Mouse (Mus musculus): ENCODE results near the gene Dlx3. TPM values are rescaled to one million over a fixed set of nuclear protein-coding genes. Genes with fewer than 3 reads are reported as not detected.

The Dlx3 gene
- 3.0 and 3.9 TPM in 2 replicates for polyA plus RNA-seq (2015; fragmentation: Nextera tagmentation; extraction: Ambion mirVana)

DNA sequence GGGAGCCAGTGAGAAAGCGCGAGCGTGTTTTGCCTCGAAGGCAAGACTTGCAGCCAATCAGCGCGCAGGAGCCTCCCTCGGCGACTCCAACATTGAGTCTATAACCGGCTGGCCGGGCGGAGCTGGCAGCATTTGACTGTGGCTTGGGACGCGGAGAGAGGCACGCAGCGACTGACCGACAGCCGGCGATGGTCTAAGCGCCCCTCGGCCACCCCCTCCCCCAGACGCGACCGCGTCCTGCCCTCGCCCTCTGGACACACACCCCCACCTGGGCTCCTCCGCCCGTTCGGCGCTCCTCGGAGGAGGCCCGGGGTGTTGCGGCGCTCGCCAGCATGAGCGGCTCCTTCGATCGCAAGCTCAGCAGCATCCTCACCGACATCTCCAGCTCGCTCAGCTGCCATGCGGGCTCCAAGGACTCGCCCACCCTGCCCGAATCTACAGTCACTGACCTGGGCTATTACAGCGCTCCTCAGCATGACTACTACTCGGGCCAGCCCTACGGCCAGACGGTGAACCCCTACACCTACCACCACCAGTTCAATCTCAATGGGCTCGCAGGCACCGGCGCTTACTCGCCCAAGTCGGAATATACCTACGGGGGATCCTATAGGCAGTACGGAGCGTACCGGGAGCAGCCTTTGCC lies at the start of gene Dlx3:
Dlx3 (plus strand) TSS at position 130 of the 643 bp plus-strand sequence.
- ATAC-seq (ENCODE audit: insufficient read depth, low FRiP score), result peak; percentile 42
- H3K27me3 ChIP-seq (ENCODE audit: control insufficient read depth, insufficient read depth, low read length), result peaks cover 53% of the 10 kb centered on the region

GRCm38 (mm10) chr11:95070140-95071107 lies 49.5 kb upstream of the Dlx3 start:
- Histone ChIP-seq H3K4me2 (ENCODE audit: low read depth, low read length) (peak overlapping the region; percentile 22; the same call in 1 of the 2 replicates), H3K4me3 (replicated peaks; ENCODE audit: low read length) (no peak overlapping the region), H3K9me3 (replicated peaks; ENCODE audit: control insufficient read depth, low read length) (no peaks in the 10 kb centered on the region), H3K27me3 (ENCODE audit: control insufficient read depth, insufficient read depth, low read length) (no peaks in the 10 kb centered on the region), H3K27ac (ENCODE audit: low read length) (peak overlapping the region; percentile 91), H3K36me3 (ENCODE audit: control insufficient read depth, insufficient read depth, low read length) (no peaks in the 10 kb centered on the region), H3K9ac (ENCODE audit: low read length) (peak overlapping the region; percentile 44; the same call in 1 of the 2 replicates), H3K4me1 (ENCODE audit: control insufficient read depth, insufficient read depth, low read length) (peaks cover 60% of the 10 kb centered on the region)
- peak; percentile 42; the same call in 1 of the 2 replicates for ATAC-seq (ENCODE audit: insufficient read depth, low FRiP score)
- WGBS, result 59% methylated on average over 8 of the region's 8 CpGs

More for the DNA sequence above, at the start of gene Dlx3:
- Histone ChIP-seq H3K27ac (ENCODE audit: low read length) (no peak within 1 kb of the TSS), H3K4me1 (ENCODE audit: control insufficient read depth, insufficient read depth, low read length) (peaks cover 8% of the 10 kb centered on the region; the same call in 1 of the 2 replicates), H3K4me3 (replicated peaks; ENCODE audit: low read length) (peak within 1 kb of the TSS; percentile 41), H3K9me3 (replicated peaks; ENCODE audit: control insufficient read depth, low read length) (no peaks in the 10 kb centered on the region), H3K36me3 (ENCODE audit: control insufficient read depth, insufficient read depth, low read length) (no peaks in the 10 kb centered on the region), H3K9ac (ENCODE audit: low read length) (peak within 1 kb of the TSS; percentile 55), H3K4me2 (ENCODE audit: low read depth, low read length) (peak within 1 kb of the TSS; percentile 50)
- 1% methylated on average over 51 of the region's 55 CpGs for WGBS

- no peak overlapping the region for H3K4me2 ChIP-seq (ENCODE audit: low read depth, low read length)
- no peak overlapping the region for H3K9ac ChIP-seq (ENCODE audit: low read length)
- ATAC-seq (ENCODE audit: insufficient read depth, low FRiP score), result peak; percentile 45; the same call in 1 of the 2 replicates
- H3K4me3 ChIP-seq (replicated peaks; ENCODE audit: low read length), result no peak overlapping the region
- H3K27me3 ChIP-seq (ENCODE audit: control insufficient read depth, insufficient read depth, low read length), result no peaks in the 10 kb centered on the region
- no peaks in the 10 kb centered on the region for H3K36me3 ChIP-seq (ENCODE audit: control insufficient read depth, insufficient read depth, low read length)
- H3K4me1 ChIP-seq (ENCODE audit: control insufficient read depth, insufficient read depth, low read length), result peaks cover 61% of the 10 kb centered on the region
- no peaks in the 10 kb centered on the region for H3K9me3 ChIP-seq (replicated peaks; ENCODE audit: control insufficient read depth, low read length)
- WGBS, result 34% methylated on average over 7 of the region's 7 CpGs
- peak overlapping the region; percentile 91 for H3K27ac ChIP-seq (ENCODE audit: low read length)
These were observed 48.7 kb upstream of the Dlx3 start for GRCm38 (mm10) chr11:95071266-95071665.

GRCm38 (mm10) chr11:95072136-95072535 lies 47.8 kb upstream of the Dlx3 start:
- Histone ChIP-seq H3K9me3 (replicated peaks; ENCODE audit: control insufficient read depth, low read length) (no peaks in the 10 kb centered on the region), H3K4me2 (ENCODE audit: low read depth, low read length) (0 out of 2 replicates have a peak overlapping the region, but pooled peaks have one; percentile 3), H3K4me3 (replicated peaks; ENCODE audit: low read length) (no peak overlapping the region), H3K36me3 (ENCODE audit: control insufficient read depth, insufficient read depth, low read length) (no peaks in the 10 kb centered on the region), H3K27ac (ENCODE audit: low read length) (peak overlapping the region; percentile 91), H3K9ac (ENCODE audit: low read length) (no peak overlapping the region), H3K4me1 (ENCODE audit: control insufficient read depth, insufficient read depth, low read length) (peaks cover 61% of the 10 kb centered on the region), H3K27me3 (ENCODE audit: control insufficient read depth, insufficient read depth, low read length) (no peaks in the 10 kb centered on the region)
- no peak for ATAC-seq (ENCODE audit: insufficient read depth, low FRiP score)
- WGBS, result 76% methylated on average over 8 of the region's 8 CpGs

GRCm38 (mm10) chr11:95072804-95073203 lies 47.1 kb upstream of the Dlx3 start:
- Histone ChIP-seq H3K9me3 (replicated peaks; ENCODE audit: control insufficient read depth, low read length) (no peaks in the 10 kb centered on the region), H3K4me2 (ENCODE audit: low read depth, low read length) (peak overlapping the region; percentile 3; the same call in 1 of the 2 replicates), H3K4me3 (replicated peaks; ENCODE audit: low read length) (no peak overlapping the region), H3K36me3 (ENCODE audit: control insufficient read depth, insufficient read depth, low read length) (no peaks in the 10 kb centered on the region), H3K27ac (ENCODE audit: low read length) (peak overlapping the region; percentile 91; the same call in 1 of the 2 replicates), H3K4me1 (ENCODE audit: control insufficient read depth, insufficient read depth, low read length) (peaks cover 64% of the 10 kb centered on the region), H3K27me3 (ENCODE audit: control insufficient read depth, insufficient read depth, low read length) (no peaks in the 10 kb centered on the region), H3K9ac (ENCODE audit: low read length) (0 out of 2 replicates have a peak overlapping the region, but pooled peaks have one; percentile 8)
- no peak for ATAC-seq (ENCODE audit: insufficient read depth, low FRiP score)
- 59% methylated on average over 5 of the region's 5 CpGs for WGBS

DNA sequence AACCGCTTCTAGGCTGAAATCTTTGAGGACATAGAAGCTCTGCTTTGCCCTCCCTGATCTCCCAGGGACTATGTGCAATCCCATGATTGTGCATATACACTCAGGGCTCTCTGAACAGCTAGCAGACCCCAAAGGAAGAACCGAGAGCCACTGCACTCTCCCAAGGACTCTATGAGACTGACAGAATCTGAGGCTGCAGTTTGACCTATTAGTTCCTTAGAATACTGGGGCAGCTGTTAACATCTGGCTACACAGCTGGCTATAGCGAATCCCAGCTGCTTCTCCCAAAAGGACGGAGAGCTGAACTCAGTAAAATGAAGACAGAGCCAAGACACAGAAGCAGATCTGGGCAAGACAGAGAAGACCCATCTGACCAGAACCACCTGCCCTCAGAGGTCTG lies 46.1 kb upstream of the Dlx3 start:
- H3K9ac ChIP-seq (ENCODE audit: low read length), result peak overlapping the region; percentile 43
- 58% methylated on average over 4 of the region's 4 CpGs for WGBS
- no peaks in the 10 kb centered on the region for H3K27me3 ChIP-seq (ENCODE audit: control insufficient read depth, insufficient read depth, low read length)
- H3K36me3 ChIP-seq (ENCODE audit: control insufficient read depth, insufficient read depth, low read length), result no peaks in the 10 kb centered on the region
- H3K4me2 ChIP-seq (ENCODE audit: low read depth, low read length), result peak overlapping the region; percentile 69
- peak overlapping the region; percentile 71 for H3K4me3 ChIP-seq (replicated peaks; ENCODE audit: low read length)
- no peak for ATAC-seq (ENCODE audit: insufficient read depth, low FRiP score)
- peaks cover 71% of the 10 kb centered on the region for H3K4me1 ChIP-seq (ENCODE audit: control insufficient read depth, insufficient read depth, low read length)
- no peaks in the 10 kb centered on the region for H3K9me3 ChIP-seq (replicated peaks; ENCODE audit: control insufficient read depth, low read length)
- H3K27ac ChIP-seq (ENCODE audit: low read length), result peak overlapping the region; percentile 94

DNA sequence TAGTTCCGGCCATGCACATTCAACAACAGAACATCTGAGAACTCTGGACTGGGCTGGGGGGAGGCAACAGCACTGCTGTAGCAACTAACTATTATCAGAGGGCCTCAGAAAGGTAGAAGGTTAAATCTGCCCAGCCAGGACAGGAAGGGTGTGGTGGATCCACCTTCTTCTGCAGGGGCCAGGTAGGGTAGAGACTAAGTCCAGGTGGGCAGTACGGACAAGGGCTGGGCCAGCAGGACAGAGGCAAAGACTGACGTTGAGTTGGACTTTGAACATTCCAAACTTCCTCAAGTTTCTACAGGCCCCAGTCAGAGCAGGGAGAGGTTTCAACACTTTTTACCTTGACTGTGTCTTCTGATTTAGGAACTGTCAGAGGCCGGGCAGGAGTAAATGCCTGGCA lies 45.2 kb upstream of the Dlx3 start:
- no peaks in the 10 kb centered on the region for H3K36me3 ChIP-seq (ENCODE audit: control insufficient read depth, insufficient read depth, low read length)
- peak; percentile 38; the same call in 1 of the 2 replicates for ATAC-seq (ENCODE audit: insufficient read depth, low FRiP score)
- no peaks in the 10 kb centered on the region for H3K9me3 ChIP-seq (replicated peaks; ENCODE audit: control insufficient read depth, low read length)
- peak overlapping the region; percentile 71 for H3K4me3 ChIP-seq (replicated peaks; ENCODE audit: low read length)
- H3K4me1 ChIP-seq (ENCODE audit: control insufficient read depth, insufficient read depth, low read length), result peaks cover 73% of the 10 kb centered on the region
- 37% methylated on average over 4 of the region's 4 CpGs for WGBS
- peak overlapping the region; percentile 84 for H3K9ac ChIP-seq (ENCODE audit: low read length)
- peak overlapping the region; percentile 94 for H3K27ac ChIP-seq (ENCODE audit: low read length)
- H3K4me2 ChIP-seq (ENCODE audit: low read depth, low read length), result peak overlapping the region; percentile 69
- no peaks in the 10 kb centered on the region for H3K27me3 ChIP-seq (ENCODE audit: control insufficient read depth, insufficient read depth, low read length)

DNA sequence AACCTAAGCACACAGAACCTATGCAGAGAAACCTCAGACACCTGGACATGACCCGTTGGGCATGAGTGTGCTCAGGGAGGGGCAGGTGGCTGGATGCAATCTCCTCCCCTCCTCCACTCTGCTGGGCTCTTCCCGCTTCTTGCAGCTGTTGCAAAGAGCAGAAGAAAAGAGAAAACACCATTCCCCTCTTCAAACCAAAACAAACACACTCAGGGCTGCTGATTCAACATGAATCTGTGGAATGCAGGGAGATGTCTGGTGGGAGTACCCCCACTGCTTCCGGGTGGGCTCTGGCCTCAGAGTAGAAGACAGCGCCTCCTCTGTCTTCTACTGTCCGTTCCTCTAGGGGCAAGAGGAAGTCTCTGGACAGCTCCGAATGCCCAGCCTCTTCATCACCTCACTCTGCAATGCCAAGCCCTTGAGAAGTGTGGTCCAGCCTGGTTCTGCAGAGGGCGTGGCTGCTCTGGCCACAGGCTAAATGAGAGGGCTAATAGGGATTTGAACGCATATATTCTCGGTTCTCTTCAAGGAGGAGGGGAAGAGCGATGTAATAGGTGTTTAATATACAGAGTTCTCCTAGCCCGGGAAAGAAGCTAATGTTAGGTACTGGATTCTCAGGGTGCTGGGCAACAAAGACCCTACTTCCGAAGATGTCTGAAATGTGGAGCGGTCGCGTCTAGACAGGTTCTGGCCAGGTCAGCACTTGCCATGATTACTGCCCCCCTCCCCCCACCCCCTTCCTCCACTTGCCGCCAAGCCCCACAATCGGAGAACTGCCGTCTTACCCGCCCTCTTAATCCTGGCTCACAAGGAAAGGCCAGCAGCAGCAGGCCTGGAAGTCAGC lies 44.5 kb upstream of the Dlx3 start:
- Histone ChIP-seq H3K4me3 (replicated peaks; ENCODE audit: low read length) (peak overlapping the region; percentile 71), H3K4me1 (ENCODE audit: control insufficient read depth, insufficient read depth, low read length) (peaks cover 74% of the 10 kb centered on the region), H3K4me2 (ENCODE audit: low read depth, low read length) (peak overlapping the region; percentile 69), H3K9me3 (replicated peaks; ENCODE audit: control insufficient read depth, low read length) (no peaks in the 10 kb centered on the region), H3K27me3 (ENCODE audit: control insufficient read depth, insufficient read depth, low read length) (no peaks in the 10 kb centered on the region), H3K27ac (ENCODE audit: low read length) (peak overlapping the region; percentile 94), H3K9ac (ENCODE audit: low read length) (peak overlapping the region; percentile 84), H3K36me3 (ENCODE audit: control insufficient read depth, insufficient read depth, low read length) (no peaks in the 10 kb centered on the region)
- WGBS, result 4% methylated on average over 19 of the region's 19 CpGs
- 0 out of 2 replicates have a peak, but pooled peaks have one; percentile 4 for ATAC-seq (ENCODE audit: insufficient read depth, low FRiP score)
